Mouse (Mus musculus): ENCODE data around the gene Rps11. TPM values are rescaled to one million over a fixed set of nuclear protein-coding genes. Genes with fewer than 3 reads are reported as not detected.

Gene Rps11
- polyA plus RNA-seq, 1 experiment from 2014 or later: 1,846 TPM

GRCm38 (mm10) chr7:45135993-45136567 lies 11.8 kb upstream of the Rps11 start, which contains the start of the genes Gm45713 and Flt3l:
Gene Gm45713 (minus strand): TSS chr7:45136231.
Gene Flt3l (minus strand): TSS chr7:45136432.
- H3K4me3 ChIP-seq: peak within 1 kb of the TSS; percentile 57
- peaks cover 13% of the 10 kb centered on the region for H3K4me1 ChIP-seq
- WGBS: 2% methylated on average over 29 of the region's 29 CpGs
- H3K27ac ChIP-seq: peak within 1 kb of the TSS; percentile 56
- H3K9me3 ChIP-seq (replicated peaks): no peaks in the 10 kb centered on the region
- DNase-seq (ENCODE audit: low spot score): peak; percentile 88
- 0 out of 2 replicates have a peak, but pooled peaks cover 4% of the 10 kb centered on the region for H3K36me3 ChIP-seq
- peaks cover 36% of the 10 kb centered on the region for H3K27me3 ChIP-seq (ENCODE audit: low read depth, poor library complexity, severe bottlenecking)

DNA sequence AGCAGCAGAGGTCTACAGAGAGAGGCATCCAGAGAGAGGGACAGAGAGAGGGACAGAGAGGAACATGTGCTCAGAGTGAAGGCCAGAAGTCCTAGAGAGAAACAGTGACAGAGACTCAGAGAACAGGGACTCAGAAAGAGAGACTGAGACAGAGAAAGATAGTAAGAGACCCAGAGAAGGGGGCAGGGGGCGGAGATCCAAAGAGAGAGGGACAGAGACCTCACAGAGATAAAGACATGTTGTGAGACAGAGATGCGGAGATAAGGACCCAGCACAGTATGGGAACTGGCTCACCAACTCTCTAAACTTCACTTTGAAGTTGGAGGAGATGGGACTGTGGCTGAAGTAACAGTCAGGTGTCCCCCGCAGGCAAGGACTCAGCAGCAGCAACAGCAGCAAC lies 11.1 kb upstream of the Rps11 start:
- peaks cover 13% of the 10 kb centered on the region for H3K4me1 ChIP-seq
- 72% methylated on average over 3 of the region's 3 CpGs for WGBS
- no peaks in the 10 kb centered on the region for H3K9me3 ChIP-seq (replicated peaks)
- H3K27ac ChIP-seq: 0 out of 2 replicates have a peak overlapping the region, but pooled peaks have one; percentile 11
- H3K36me3 ChIP-seq: 0 out of 2 replicates have a peak, but pooled peaks cover 4% of the 10 kb centered on the region
- DNase-seq (ENCODE audit: low spot score): no peak
- peak overlapping the region; percentile 57 for H3K4me3 ChIP-seq
- H3K27me3 ChIP-seq (ENCODE audit: low read depth, poor library complexity, severe bottlenecking): peaks cover 36% of the 10 kb centered on the region

DNA sequence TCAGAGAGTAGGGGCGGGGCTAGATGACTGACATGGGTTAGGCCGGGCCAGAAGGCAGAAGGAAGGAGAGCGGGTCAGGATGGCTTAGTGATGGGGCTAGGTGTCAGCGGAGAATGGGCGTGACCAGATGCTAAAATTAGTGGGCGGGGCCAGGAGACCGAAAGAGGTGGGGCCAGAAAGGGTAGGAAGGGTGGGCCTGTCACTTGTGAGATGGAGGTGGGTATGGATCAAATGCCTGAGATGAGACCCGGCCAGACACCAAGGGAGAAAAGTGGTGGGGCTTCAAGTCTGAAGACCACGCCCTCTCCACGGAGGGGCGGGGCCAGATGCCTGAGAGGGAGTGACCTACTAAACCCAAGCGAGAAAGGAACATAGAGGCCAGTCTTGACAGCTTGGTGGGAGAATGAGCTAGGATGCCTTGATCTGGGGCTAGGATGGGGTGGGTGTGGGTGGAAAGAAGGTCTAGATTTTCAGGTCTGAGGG lies 10.3 kb upstream of the Rps11 start:
- peaks cover 36% of the 10 kb centered on the region for H3K27me3 ChIP-seq (ENCODE audit: low read depth, poor library complexity, severe bottlenecking)
- DNase-seq (ENCODE audit: low spot score): no peak
- 0 out of 2 replicates have a peak, but pooled peaks cover under 1% of the 10 kb centered on the region for H3K36me3 ChIP-seq
- H3K4me3 ChIP-seq: peak overlapping the region; percentile 2; the same call in 1 of the 2 replicates
- H3K4me1 ChIP-seq: peaks cover 18% of the 10 kb centered on the region
- H3K9me3 ChIP-seq (replicated peaks): no peaks in the 10 kb centered on the region
- H3K27ac ChIP-seq: no peak overlapping the region
- 5% methylated on average over 12 of the region's 12 CpGs for WGBS

- no peak for DNase-seq (ENCODE audit: low spot score)
- H3K27me3 ChIP-seq (ENCODE audit: low read depth, poor library complexity, severe bottlenecking): peaks cover 36% of the 10 kb centered on the region
- H3K4me3 ChIP-seq: no peak overlapping the region
- no peaks in the 10 kb centered on the region for H3K9me3 ChIP-seq (replicated peaks)
- 76% methylated on average over 8 of the region's 8 CpGs for WGBS
- H3K4me1 ChIP-seq: peaks cover 22% of the 10 kb centered on the region
- no peak overlapping the region for H3K27ac ChIP-seq
- no peaks in the 10 kb centered on the region for H3K36me3 ChIP-seq
These were observed 9.4 kb upstream of the Rps11 start for GRCm38 (mm10) chr7:45133446-45134159.

GRCm38 (mm10) chr7:45131850-45132249 lies 7.6 kb upstream of the Rps11 start:
- Histone ChIP-seq H3K27me3 (ENCODE audit: low read depth, poor library complexity, severe bottlenecking) (peaks cover 25% of the 10 kb centered on the region), H3K4me1 (peaks cover 28% of the 10 kb centered on the region), H3K9me3 (replicated peaks) (no peaks in the 10 kb centered on the region), H3K36me3 (peaks cover 11% of the 10 kb centered on the region), H3K27ac (no peak overlapping the region), H3K4me3 (no peak overlapping the region)
- no peak for DNase-seq (ENCODE audit: low spot score)
- 88% methylated on average over 11 of the region's 11 CpGs for WGBS

- Histone ChIP-seq H3K9me3 (replicated peaks) (no peaks in the 10 kb centered on the region), H3K27me3 (ENCODE audit: low read depth, poor library complexity, severe bottlenecking) (peaks cover 12% of the 10 kb centered on the region), H3K4me3 (peak overlapping the region; percentile 75), H3K27ac (peak overlapping the region; percentile 97), H3K4me1 (peaks cover 34% of the 10 kb centered on the region), H3K36me3 (peaks cover 30% of the 10 kb centered on the region)
- 54% methylated on average over 15 of the region's 15 CpGs for WGBS
- no peak for DNase-seq (ENCODE audit: low spot score)
These were observed 5.7 kb upstream of the Rps11 start for GRCm38 (mm10) chr7:45129776-45130512.

- no peaks in the 10 kb centered on the region for H3K9me3 ChIP-seq (replicated peaks)
- peak overlapping the region; percentile 97 for H3K27ac ChIP-seq
- under 1% methylated on average over 17 of the region's 17 CpGs for WGBS
- peaks cover 5% of the 10 kb centered on the region for H3K27me3 ChIP-seq (ENCODE audit: low read depth, poor library complexity, severe bottlenecking)
- H3K4me1 ChIP-seq: peaks cover 39% of the 10 kb centered on the region
- peaks cover 32% of the 10 kb centered on the region for H3K36me3 ChIP-seq
- H3K4me3 ChIP-seq: peak overlapping the region; percentile 75
- DNase-seq (ENCODE audit: low spot score): no peak
These were observed 5.1 kb upstream of the Rps11 start for GRCm38 (mm10) chr7:45129318-45129717.

- peak within 1 kb of the TSS; percentile 75 for H3K4me3 ChIP-seq
- H3K36me3 ChIP-seq: peaks cover 32% of the 10 kb centered on the region
- under 1% methylated on average over 48 of the region's 48 CpGs for WGBS
- DNase-seq (ENCODE audit: low spot score): peak; percentile 95
- H3K27ac ChIP-seq: peak within 1 kb of the TSS; percentile 97
- H3K9me3 ChIP-seq (replicated peaks): no peaks in the 10 kb centered on the region
- no peaks in the 10 kb centered on the region for H3K27me3 ChIP-seq (ENCODE audit: low read depth, poor library complexity, severe bottlenecking)
- H3K4me1 ChIP-seq: peaks cover 39% of the 10 kb centered on the region
These were observed 4.5 kb upstream of the Rps11 start, which contains the start of gene Rpl13a for GRCm38 (mm10) chr7:45128624-45129246. Gene Rpl13a (minus strand): TSS chr7:45128761.

DNA sequence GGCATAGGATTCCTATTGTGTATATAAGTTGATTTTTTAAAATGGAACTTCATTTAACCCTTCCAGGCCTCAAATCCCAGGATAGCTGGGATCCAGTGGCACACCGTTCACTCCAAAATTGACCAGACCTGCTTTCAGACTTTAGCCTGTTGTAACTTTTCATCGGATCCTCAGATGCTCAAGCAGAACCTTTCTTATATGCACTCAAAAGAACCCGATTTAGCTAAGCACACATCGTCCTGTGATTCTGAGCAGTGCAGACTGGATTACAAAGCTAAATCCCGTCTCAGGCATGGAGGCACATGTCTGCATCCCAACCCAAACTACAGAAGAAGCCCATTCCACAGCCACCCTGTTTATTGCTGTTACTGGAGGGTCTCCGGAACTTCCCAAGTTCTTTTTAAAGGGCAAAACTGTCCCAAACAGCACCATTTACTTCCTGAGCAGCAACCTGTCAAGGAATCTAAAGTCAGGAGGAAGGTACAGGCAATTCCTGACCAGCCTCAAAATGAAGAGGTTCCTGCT lies 3.5 kb upstream of the Rps11 start:
- Histone ChIP-seq H3K9me3 (replicated peaks) (no peaks in the 10 kb centered on the region), H3K36me3 (peaks cover 38% of the 10 kb centered on the region), H3K4me3 (peak overlapping the region; percentile 75), H3K27me3 (ENCODE audit: low read depth, poor library complexity, severe bottlenecking) (no peaks in the 10 kb centered on the region), H3K4me1 (peaks cover 45% of the 10 kb centered on the region), H3K27ac (peak overlapping the region; percentile 97)
- WGBS: 1% methylated on average over 6 of the region's 6 CpGs
- DNase-seq (ENCODE audit: low spot score): no peak

- H3K4me3 ChIP-seq: peak overlapping the region; percentile 75
- WGBS: 48% methylated on average over 21 of the region's 21 CpGs
- peaks cover 51% of the 10 kb centered on the region for H3K4me1 ChIP-seq
- peak overlapping the region; percentile 97 for H3K27ac ChIP-seq
- no peak for DNase-seq (ENCODE audit: low spot score)
- no peaks in the 10 kb centered on the region for H3K9me3 ChIP-seq (replicated peaks)
- H3K27me3 ChIP-seq (ENCODE audit: low read depth, poor library complexity, severe bottlenecking): no peaks in the 10 kb centered on the region
- H3K36me3 ChIP-seq: peaks cover 45% of the 10 kb centered on the region
These were observed 2.8 kb upstream of the Rps11 start for GRCm38 (mm10) chr7:45126844-45127699.

DNA sequence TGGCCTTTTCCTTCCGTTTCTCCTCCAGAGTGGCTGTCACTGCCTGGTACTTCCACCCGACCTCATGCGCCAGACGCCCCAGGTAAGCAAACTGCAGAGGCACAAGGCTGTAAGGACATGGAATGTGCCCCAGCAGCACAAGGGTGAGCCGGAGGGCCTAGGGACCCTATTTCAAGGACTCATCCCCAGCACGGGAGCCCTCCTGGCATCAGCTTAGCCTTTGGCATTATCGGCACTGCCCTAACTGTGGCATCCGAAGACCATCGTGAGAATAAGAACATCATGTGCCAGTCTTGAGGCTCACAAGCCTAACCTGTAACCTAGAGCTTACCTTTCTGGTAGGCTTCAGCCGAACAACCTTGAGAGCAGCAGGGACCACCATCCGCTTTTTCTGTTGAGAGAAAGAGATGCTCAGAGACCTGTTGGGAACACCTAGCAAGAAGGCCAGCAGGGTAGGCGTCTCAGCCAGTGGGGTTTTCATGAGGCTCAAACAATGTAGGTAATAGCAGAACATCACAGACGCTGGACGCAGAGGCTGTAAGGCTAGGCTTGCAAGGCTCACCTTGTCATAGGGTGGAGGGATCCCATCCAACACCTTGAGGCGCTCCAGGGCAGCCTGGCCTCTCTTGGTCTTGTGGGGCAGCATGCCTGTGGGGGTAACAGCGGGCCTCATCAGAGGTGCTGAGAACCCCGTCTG lies 2.1 kb upstream of the Rps11 start:
- H3K27ac ChIP-seq: peak overlapping the region; percentile 97
- no peaks in the 10 kb centered on the region for H3K27me3 ChIP-seq (ENCODE audit: low read depth, poor library complexity, severe bottlenecking)
- peaks cover 59% of the 10 kb centered on the region for H3K4me1 ChIP-seq
- H3K9me3 ChIP-seq (replicated peaks): no peaks in the 10 kb centered on the region
- peak overlapping the region; percentile 75 for H3K4me3 ChIP-seq
- 79% methylated on average over 17 of the region's 17 CpGs for WGBS
- H3K36me3 ChIP-seq: peaks cover 53% of the 10 kb centered on the region
- no peak for DNase-seq (ENCODE audit: low spot score)
